Mouse (Mus musculus): ENCODE data around the gene Ccdc85b.

Gene Ccdc85b

DNA sequence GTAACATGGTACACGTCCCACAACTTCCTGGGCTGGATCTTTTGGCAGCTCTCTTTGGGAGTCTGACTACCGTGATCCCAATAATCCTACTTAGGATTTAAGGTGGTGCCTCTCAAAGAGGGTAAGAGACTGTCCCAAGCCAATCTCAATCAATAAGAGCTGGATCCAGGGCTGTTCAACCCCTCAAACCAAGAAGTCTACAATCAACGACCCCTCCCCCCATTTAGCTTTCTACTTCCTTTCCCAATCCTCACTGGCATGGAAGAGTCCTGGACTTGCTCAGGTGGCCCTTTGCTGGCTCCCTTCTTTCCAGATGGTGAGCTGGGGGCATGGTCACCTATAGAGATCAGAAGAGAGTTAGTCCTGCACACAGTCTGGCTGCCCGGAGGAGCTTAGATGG, 29.1 kb upstream of the Ccdc85b start:
- DNase-seq (ENCODE audit: low read depth, low spot score) = no peak
- peaks cover 3% of the 10 kb centered on the region; the same call in 1 of the 2 replicates for H3K36me3 ChIP-seq (ENCODE audit: control insufficient read depth, insufficient read depth, low read length, poor library complexity, severe bottlenecking)
- no peaks in the 10 kb centered on the region for H3K27me3 ChIP-seq (ENCODE audit: control insufficient read depth, insufficient read depth, low read length, poor library complexity, severe bottlenecking)

DNA sequence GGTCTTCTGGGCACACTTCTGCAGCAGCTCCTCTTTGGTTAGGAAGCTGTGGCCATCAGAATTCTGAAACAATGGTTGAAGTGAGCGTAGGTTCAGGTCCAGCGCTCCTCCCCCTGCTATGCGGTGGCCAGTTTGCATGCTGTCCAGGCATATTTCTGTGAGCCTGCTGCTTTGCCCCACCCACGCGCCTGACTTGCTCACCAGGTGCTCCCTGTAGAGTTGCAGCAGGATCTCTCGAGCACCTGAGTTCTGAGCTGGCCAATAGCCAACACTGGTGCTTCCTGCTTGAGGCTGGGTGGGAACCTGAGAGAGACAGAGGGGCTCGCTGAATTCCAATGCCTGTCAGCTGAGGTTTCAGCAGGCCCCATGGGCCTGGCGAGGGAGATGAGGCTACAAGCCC, 28.6 kb upstream of the Ccdc85b start:
- Histone ChIP-seq H3K36me3 (ENCODE audit: control insufficient read depth, insufficient read depth, low read length, poor library complexity, severe bottlenecking) (peaks cover 3% of the 10 kb centered on the region; the same call in 1 of the 2 replicates), H3K27me3 (ENCODE audit: control insufficient read depth, insufficient read depth, low read length, poor library complexity, severe bottlenecking) (no peaks in the 10 kb centered on the region)
- no peak for DNase-seq (ENCODE audit: low read depth, low spot score)

DNA sequence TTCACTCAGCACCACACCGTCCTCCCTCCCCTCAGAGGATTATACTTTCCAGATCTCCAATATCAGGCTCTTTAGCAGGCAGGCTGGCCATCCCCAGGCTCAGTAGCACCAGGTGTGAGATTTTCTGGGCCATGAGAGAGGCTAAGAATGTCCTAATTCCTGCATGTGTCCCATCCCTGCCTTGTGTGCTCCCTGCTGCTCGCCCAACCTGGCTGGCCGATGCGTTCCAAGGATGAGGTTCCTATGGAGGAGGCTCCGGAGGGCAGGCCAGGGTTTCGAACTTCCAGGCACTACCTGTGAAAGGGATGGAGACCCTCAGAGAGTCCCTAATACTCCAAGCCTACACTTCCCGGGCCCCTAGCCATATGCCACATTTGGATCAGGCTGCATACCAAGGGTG, 28.1 kb upstream of the Ccdc85b start:
- H3K27me3 ChIP-seq (ENCODE audit: control insufficient read depth, insufficient read depth, low read length, poor library complexity, severe bottlenecking) = no peaks in the 10 kb centered on the region
- DNase-seq (ENCODE audit: low read depth, low spot score) = no peak
- peaks cover 3% of the 10 kb centered on the region; the same call in 1 of the 2 replicates for H3K36me3 ChIP-seq (ENCODE audit: control insufficient read depth, insufficient read depth, low read length, poor library complexity, severe bottlenecking)

DNA sequence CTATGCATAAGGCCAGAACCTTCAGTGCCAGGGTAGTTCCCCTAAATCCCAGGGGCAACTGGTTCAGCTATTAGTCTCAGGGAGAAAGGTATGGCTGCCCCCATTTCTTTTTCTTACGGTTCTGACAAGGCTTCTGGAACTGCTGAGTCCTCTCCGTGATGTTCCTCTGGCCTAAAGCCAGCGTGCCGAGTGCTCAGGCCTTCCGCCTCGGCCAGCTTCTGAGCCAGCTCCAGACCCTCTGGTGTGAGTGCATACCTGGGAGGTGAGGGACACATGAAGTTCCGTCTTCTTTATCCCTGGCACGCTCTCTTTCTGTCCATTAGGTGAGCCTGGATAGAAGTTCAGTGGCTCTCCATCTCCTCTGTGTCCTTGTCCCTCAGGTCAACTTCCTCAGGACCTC, 27.7 kb upstream of the Ccdc85b start:
- peaks cover 3% of the 10 kb centered on the region; the same call in 1 of the 2 replicates for H3K36me3 ChIP-seq (ENCODE audit: control insufficient read depth, insufficient read depth, low read length, poor library complexity, severe bottlenecking)
- no peaks in the 10 kb centered on the region for H3K27me3 ChIP-seq (ENCODE audit: control insufficient read depth, insufficient read depth, low read length, poor library complexity, severe bottlenecking)
- no peak for DNase-seq (ENCODE audit: low read depth, low spot score)

DNA sequence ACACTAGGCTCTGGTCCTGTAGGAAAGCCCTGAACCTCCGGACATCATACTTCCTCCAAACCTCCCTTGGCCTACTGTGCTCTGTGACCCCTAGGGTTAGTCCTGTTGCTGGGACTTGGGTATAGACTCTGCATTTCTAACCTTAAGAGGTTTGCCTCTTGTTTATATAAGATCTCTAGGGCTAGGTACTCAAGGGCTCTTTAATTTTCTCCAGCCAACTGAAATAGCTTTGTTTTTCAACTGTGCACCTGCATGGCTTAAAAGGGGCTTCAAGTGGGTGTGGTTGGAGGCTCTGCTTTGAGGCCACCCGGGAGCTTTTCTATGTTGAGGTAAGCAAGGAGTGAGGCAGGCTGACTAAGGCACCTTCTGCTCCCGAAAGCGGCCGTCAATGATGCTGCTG, 26.8 kb upstream of the Ccdc85b start:
- H3K27me3 ChIP-seq (ENCODE audit: control insufficient read depth, insufficient read depth, low read length, poor library complexity, severe bottlenecking) = no peaks in the 10 kb centered on the region
- peaks cover 3% of the 10 kb centered on the region; the same call in 1 of the 2 replicates for H3K36me3 ChIP-seq (ENCODE audit: control insufficient read depth, insufficient read depth, low read length, poor library complexity, severe bottlenecking)
- no peak for DNase-seq (ENCODE audit: low read depth, low spot score)

DNA sequence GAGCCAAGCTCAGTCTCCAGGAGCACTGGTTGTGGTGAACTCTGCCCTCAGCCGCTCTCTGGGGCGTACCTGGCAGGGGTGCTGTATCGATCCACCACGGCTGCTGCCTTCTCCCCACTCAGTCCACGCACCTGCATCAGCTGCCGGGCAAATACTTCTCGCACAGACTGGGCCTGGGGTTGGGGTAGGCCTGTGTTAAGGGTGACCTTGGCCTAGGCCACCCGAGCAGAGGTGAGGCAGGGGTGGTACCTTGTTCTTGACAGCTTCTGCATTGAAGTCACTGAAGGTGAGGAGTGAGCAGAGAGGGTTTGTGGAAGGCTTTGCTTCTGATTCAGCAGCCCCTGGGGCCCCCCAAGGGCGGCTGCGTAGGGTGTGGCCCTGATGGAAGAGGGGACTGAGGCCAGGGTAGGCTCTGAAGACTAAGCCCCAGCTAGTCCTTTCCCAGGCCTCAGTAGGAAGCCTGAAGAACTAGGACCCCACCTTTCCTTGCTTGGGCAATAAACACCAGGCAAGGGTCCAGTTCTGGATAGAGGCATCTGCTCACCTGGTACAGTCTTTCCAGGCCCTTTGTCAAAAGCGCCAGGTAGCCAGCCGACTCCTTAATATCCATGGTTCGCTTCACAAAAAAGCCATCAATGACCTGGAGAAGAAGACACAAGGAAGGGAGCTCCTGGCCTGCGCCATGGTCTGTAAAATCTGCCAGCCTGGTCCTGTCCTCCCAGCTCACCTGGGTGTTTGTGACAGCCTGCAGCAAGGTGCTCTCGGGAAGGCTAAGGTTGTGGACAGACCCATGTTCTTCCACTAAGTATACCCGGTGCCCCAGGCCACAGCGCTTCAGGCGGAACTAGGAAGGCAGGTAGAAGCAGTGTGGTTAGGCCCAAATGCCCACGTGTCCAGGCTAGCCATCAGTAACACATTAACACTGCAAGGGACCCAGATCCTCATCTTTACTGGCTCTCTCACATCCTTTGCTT, 26.0 kb upstream of the Ccdc85b start:
- Histone ChIP-seq H3K27me3 (ENCODE audit: control insufficient read depth, insufficient read depth, low read length, poor library complexity, severe bottlenecking) (no peaks in the 10 kb centered on the region), H3K36me3 (ENCODE audit: control insufficient read depth, insufficient read depth, low read length, poor library complexity, severe bottlenecking) (peaks cover 3% of the 10 kb centered on the region; the same call in 1 of the 2 replicates)
- no peak for DNase-seq (ENCODE audit: low read depth, low spot score)

DNA sequence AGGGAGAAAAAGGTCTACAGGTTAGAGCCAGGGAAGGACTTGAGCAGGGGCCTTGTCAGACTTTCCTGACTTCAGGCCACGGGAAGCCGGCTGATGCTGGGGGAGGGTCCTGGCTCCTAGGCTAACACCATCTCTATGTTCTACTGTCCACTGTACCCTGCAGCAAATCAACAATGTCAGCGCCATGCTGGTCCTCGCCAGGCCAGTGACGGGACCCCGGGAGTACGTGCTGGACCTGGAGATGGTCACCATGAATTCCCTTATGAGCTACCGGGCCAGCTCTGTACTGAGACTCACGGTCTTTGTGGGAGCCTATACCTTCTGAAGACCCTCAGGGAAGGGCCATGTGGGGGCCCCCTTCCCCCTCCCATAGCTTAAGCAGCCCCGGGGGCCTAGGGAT, 23.7 kb upstream of the Ccdc85b start:
- no peak for DNase-seq (ENCODE audit: low read depth, low spot score)
- Histone ChIP-seq H3K36me3 (ENCODE audit: control insufficient read depth, insufficient read depth, low read length, poor library complexity, severe bottlenecking) (peaks cover 3% of the 10 kb centered on the region; the same call in 1 of the 2 replicates), H3K27me3 (ENCODE audit: control insufficient read depth, insufficient read depth, low read length, poor library complexity, severe bottlenecking) (no peaks in the 10 kb centered on the region)

DNA sequence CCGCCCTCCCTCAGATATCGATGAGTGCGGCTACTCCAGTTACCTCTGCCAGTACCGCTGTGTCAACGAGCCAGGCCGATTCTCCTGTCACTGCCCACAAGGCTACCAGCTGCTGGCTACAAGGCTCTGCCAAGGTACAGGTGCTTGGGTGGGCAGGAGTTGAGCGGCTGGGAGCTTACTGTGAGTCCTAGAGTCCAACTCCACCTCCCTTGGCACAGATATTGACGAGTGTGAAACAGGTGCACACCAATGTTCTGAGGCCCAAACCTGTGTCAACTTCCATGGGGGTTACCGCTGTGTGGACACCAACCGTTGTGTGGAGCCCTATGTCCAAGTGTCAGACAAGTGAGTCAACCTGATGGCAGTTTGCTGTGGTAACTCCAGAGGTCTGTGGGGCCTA, 22.3 kb upstream of the Ccdc85b start:
- H3K27me3 ChIP-seq (ENCODE audit: control insufficient read depth, insufficient read depth, low read length, poor library complexity, severe bottlenecking) = no peaks in the 10 kb centered on the region
- H3K36me3 ChIP-seq (ENCODE audit: control insufficient read depth, insufficient read depth, low read length, poor library complexity, severe bottlenecking) = peaks cover 3% of the 10 kb centered on the region; the same call in 1 of the 2 replicates
- DNase-seq (ENCODE audit: low read depth, low spot score) = no peak

DNA sequence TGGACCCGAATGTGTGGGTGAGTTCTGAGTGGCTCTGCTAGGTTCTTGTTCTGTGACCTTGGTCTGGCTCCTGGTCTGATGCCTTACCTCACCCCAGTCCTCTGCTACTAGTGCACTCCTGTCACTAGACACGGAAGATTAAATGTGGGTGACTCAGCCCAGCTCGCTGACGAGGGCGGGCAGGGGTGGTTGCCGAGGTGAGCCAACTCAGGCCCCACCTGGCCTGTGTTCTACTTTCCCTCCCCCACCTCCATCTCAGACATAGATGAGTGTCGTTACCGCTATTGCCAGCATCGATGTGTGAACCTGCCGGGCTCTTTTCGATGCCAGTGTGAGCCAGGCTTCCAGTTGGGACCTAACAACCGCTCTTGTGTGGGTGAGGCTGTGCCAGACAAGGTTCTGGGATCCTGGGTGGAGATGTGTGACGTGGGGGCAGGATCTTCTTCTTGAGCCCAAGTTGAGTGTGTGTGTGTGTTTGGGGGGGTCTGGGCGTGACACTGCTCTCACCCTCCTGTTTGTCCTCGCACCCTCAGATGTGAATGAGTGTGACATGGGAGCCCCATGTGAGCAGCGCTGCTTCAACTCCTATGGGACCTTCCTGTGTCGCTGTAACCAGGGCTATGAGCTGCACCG, 20.1 kb upstream of the Ccdc85b start:
- Histone ChIP-seq H3K36me3 (ENCODE audit: control insufficient read depth, insufficient read depth, low read length, poor library complexity, severe bottlenecking) (no peaks in the 10 kb centered on the region), H3K27me3 (ENCODE audit: control insufficient read depth, insufficient read depth, low read length, poor library complexity, severe bottlenecking) (no peaks in the 10 kb centered on the region; the same call in 1 of the 2 replicates)
- no peak for DNase-seq (ENCODE audit: low read depth, low spot score)

DNA sequence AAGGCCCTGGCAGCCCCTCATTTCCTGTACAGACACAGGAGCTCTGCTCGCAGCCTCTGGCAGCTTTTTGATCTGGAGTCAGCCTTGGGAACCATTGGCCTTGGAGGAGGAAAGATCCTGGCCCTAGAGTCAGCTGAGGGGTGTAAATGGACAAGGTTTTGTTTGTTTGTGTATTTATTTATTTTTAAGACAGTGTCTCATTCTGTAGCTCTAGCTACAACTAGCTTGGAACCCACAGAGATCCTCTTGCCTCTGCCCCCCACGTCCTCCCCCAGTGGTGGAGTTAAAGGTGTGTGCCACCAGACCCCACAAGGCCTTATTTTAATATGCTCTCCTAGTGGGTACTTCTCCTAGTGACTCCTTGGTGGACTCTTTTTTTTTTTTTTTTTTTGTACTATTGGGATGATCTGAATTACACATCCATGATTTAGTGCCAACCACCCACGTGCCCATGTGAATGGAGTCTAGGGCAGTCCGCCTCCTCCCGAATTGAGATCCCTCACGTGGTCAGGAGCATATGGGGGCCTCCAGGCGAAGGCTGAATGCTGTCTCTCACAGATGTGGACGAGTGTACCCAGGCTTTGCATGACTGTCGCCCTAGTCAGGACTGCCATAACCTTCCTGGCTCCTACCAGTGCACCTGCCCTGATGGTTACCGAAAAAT, 19.4 kb upstream of the Ccdc85b start:
- no peaks in the 10 kb centered on the region; the same call in 1 of the 2 replicates for H3K27me3 ChIP-seq (ENCODE audit: control insufficient read depth, insufficient read depth, low read length, poor library complexity, severe bottlenecking)
- no peaks in the 10 kb centered on the region for H3K36me3 ChIP-seq (ENCODE audit: control insufficient read depth, insufficient read depth, low read length, poor library complexity, severe bottlenecking)
- DNase-seq (ENCODE audit: low read depth, low spot score) = no peak

DNA sequence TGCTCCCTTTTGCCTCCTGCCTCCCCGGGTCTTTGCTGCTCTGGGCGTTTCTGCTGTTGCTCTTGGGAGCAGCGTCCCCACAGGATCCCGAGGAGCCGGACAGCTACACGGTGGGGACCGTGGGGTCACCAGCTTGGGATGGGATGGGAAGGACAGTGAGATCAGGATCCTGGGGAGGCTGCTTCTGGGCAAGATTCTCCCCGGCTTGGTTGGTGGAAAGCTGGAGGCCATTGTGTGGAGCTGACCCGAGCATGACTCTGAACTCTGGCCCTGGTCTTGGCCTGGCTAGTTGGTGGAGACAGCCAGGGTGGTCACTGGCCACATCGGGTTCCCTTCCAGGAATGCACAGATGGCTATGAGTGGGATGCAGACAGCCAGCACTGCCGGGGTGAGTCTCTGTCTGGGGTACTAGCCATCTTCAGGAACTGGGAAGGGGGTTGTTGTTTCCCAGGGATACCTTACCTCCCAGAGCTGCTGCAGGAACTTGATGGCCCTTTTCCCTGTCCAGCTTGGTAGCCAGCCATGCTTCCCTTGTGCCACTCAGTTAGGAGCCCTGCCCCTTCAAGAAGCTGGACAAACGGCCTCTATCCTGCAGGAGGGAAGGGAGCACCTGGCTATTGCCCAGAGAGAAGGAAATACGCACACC, 17.5 kb upstream of the Ccdc85b start:
- no peak for DNase-seq (ENCODE audit: low read depth, low spot score)
- no peaks in the 10 kb centered on the region; the same call in 1 of the 2 replicates for H3K27me3 ChIP-seq (ENCODE audit: control insufficient read depth, insufficient read depth, low read length, poor library complexity, severe bottlenecking)
- H3K36me3 ChIP-seq (ENCODE audit: control insufficient read depth, insufficient read depth, low read length, poor library complexity, severe bottlenecking) = no peaks in the 10 kb centered on the region

DNA sequence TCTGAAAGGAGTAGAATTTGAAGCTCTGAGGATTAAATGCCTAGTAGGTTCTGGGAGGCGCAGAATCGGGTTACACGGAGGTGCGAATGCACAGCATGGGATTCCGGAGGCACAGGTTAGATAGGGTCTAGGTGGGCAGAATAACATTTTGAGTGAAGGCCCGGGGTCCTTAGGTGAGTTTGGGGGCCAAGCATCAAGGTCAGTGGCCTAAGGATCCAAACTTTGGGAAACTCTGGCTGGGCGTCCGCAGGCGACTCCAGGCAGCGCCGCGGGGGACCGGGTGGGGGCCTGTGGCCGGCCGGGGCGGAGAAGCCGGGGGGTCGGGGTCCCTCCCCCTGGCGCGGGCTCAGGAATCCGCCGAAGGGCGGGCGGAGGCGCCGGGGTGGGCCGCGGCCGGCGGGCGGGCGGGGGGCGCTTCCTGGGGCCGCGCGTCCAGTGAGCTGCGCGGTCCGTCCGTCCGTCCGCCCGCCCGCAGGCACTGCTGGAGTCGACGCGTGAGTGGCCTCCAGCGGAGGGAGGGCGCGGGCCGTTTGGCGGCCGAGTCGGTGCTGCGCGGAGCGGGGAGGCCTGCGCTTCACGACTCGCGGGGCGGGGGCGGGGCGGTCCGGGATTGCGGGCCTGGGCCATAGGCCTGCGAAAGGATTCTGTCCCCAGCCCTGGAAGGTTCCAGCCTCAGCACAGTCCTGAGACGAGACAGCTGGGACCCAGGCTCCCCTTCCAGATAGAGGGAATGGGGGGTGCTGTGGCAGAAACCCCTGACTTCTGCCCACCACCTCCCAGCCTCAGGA, 16.8 kb upstream of the Ccdc85b start:
- no peaks in the 10 kb centered on the region; the same call in 1 of the 2 replicates for H3K27me3 ChIP-seq (ENCODE audit: control insufficient read depth, insufficient read depth, low read length, poor library complexity, severe bottlenecking)
- no peaks in the 10 kb centered on the region for H3K36me3 ChIP-seq (ENCODE audit: control insufficient read depth, insufficient read depth, low read length, poor library complexity, severe bottlenecking)
- no peak for DNase-seq (ENCODE audit: low read depth, low spot score)

DNA sequence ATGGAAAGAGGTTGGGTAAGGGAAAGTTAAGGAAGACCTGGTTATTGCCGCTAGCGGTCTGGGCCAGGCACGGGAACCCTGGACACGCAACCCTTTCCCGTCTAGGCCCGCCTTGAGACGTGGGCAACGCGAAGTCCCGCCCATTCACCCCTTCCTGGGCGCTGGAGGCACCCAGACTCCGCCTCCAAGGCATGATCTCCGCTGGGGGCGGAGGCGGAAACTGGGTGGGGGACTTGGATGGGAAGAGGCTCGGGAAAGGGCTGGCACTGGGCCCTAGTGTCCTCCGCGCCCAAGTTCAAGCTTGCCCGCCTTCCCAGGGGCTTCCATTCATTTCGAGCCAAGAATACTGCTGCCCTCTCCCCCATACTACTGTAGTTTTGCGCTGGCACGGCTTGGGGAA, 16.0 kb upstream of the Ccdc85b start, which contains the start of gene Efemp2:
Efemp2 (plus strand) TSS at position 235 of the 400 bp plus-strand sequence.
- no peaks in the 10 kb centered on the region; the same call in 1 of the 2 replicates for H3K27me3 ChIP-seq (ENCODE audit: control insufficient read depth, insufficient read depth, low read length, poor library complexity, severe bottlenecking)
- no peaks in the 10 kb centered on the region for H3K36me3 ChIP-seq (ENCODE audit: control insufficient read depth, insufficient read depth, low read length, poor library complexity, severe bottlenecking)
- no peak for DNase-seq (ENCODE audit: low read depth, low spot score)
